Mouse (Mus musculus) MEL (cell line): ENCODE results near the gene Brinp3.

Source experiments
- CHD1 ChIP-seq: IDR thresholded peaks from 2 replicates; pipeline ENCODE4 v1.6.1; 2012; ENCODE audit warnings: low read depth, mild to moderate bottlenecking, inconsistent platforms, low read length, improper control_type of control experiment
- CHD2 ChIP-seq: IDR thresholded peaks from 2 replicates; pipeline ENCODE4 v1.6.1; 2011; ENCODE audit warnings: low read length, improper control_type of control experiment
- CTCF ChIP-seq, 3 experiments: IDR thresholded peaks in 2 of 3; conservative IDR thresholded peaks in 1 of 3; 2 replicates each; pipeline ENCODE4 v1.5.1; 2011 to 2012; ENCODE audit warnings: low read length in 3 of 3, low read depth in 2 of 3, mild to moderate bottlenecking in 2 of 3, improper control_type of control experiment in 1 of 3, inconsistent platforms in 1 of 3, mixed read lengths in 1 of 3, moderate library complexity in 1 of 3; ENCODE audit not compliant: control insufficient read depth in 1 of 3, insufficient read depth in 1 of 3, poor library complexity in 1 of 3, severe bottlenecking in 1 of 3
- JUND ChIP-seq: IDR thresholded peaks from 2 replicates; pipeline ENCODE4 v1.6.1; 2011; ENCODE audit warnings: low read depth, mild to moderate bottlenecking, improper control_type of control experiment, low read length
- MXI1 ChIP-seq: IDR thresholded peaks from 2 replicates; pipeline ENCODE4 v1.6.1; 2011; ENCODE audit warnings: mild to moderate bottlenecking, low read depth, low read length, improper control_type of control experiment
- MYC ChIP-seq: IDR thresholded peaks from 2 replicates; pipeline ENCODE4 v1.6.1; 2011; ENCODE audit warnings: low read depth, mild to moderate bottlenecking, low read length, improper control_type of control experiment, moderate library complexity
- POLR2A ChIP-seq, 2 experiments: IDR thresholded peaks; 2 replicates each; pipeline ENCODE4 v1.6.1; 2011 to 2012; ENCODE audit warnings: low read length in 2 of 2, mild to moderate bottlenecking in 2 of 2, control low read depth in 1 of 2, improper control_type of control experiment in 1 of 2, low read depth in 1 of 2, moderate library complexity in 1 of 2; ENCODE audit not compliant: control insufficient read depth in 1 of 2, insufficient read depth in 1 of 2, poor library complexity in 1 of 2
- POLR2AphosphoS5 ChIP-seq: IDR thresholded peaks from 2 replicates; pipeline ENCODE4 v1.6.1; 2012; ENCODE audit warnings: low read depth, borderline replicate concordance, mild to moderate bottlenecking, inconsistent platforms, low read length, moderate library complexity, mixed read lengths
- SIN3A ChIP-seq: IDR thresholded peaks from 2 replicates; pipeline ENCODE4 v1.6.1; 2012; ENCODE audit warnings: low read length, improper control_type of control experiment, inconsistent platforms
- UBTF ChIP-seq: IDR thresholded peaks from 2 replicates; pipeline ENCODE4 v1.6.1; 2012; ENCODE audit warnings: low read depth, mild to moderate bottlenecking, inconsistent platforms, low read length, improper control_type of control experiment, moderate library complexity, borderline replicate concordance; ENCODE audit not compliant: insufficient read depth
- USF1 ChIP-seq: IDR thresholded peaks from 2 replicates; pipeline ENCODE4 v1.6.1; 2014; ENCODE audit warnings: low read depth, mild to moderate bottlenecking, inconsistent platforms, low read length, improper control_type of control experiment, moderate library complexity
- ZC3H11A ChIP-seq: IDR thresholded peaks from 2 replicates; pipeline ENCODE4 v1.6.1; 2012; ENCODE audit warnings: low read depth, mild to moderate bottlenecking, inconsistent platforms, low read length, improper control_type of control experiment

DNA sequence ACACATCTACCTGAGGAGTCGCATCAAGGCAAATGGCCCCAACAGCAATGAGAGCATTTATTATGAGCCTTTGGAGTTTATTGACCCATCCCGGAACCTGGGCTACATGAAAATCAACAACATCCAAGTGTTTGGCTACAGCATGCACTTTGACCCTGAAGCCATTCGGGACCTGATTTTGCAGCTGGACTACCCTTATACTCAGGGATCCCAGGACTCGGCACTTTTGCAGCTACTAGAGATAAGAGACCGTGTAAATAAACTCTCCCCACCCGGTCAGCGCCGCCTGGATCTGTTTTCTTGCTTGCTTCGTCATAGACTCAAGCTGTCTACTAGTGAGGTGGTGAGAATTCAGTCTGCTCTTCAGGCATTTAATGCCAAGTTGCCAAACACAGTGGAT, 407.1 kb downstream of the Brinp3 start:
- TF ChIP-seq CTCF (IDR thresholded peaks at IDR 0.05 in 2 of 3, conservative IDR thresholded peaks at IDR 0.05 in 1 of 3; ENCODE audit: control insufficient read depth in 1 of 3, insufficient read depth in 1 of 3, low read depth in 2 of 3, low read length in 3 of 3, poor library complexity in 1 of 3, severe bottlenecking in 1 of 3) (no peak), USF1 (no peak), ZC3H11A (no peak), POLR2AphosphoS5 (no peak), POLR2A (IDR thresholded peaks at IDR 0.05; ENCODE audit: control insufficient read depth in 1 of 2, insufficient read depth in 1 of 2, low read depth in 1 of 2, low read length in 2 of 2, poor library complexity in 1 of 2) (no peak), SIN3A (no peak), CHD1 (no peak), MYC (no peak), JUND (no peak), MXI1 (no peak), UBTF (no peak), CHD2 (no peak)
